Mouse (Mus musculus): ENCODE measurements around the gene Mars.

DNA sequence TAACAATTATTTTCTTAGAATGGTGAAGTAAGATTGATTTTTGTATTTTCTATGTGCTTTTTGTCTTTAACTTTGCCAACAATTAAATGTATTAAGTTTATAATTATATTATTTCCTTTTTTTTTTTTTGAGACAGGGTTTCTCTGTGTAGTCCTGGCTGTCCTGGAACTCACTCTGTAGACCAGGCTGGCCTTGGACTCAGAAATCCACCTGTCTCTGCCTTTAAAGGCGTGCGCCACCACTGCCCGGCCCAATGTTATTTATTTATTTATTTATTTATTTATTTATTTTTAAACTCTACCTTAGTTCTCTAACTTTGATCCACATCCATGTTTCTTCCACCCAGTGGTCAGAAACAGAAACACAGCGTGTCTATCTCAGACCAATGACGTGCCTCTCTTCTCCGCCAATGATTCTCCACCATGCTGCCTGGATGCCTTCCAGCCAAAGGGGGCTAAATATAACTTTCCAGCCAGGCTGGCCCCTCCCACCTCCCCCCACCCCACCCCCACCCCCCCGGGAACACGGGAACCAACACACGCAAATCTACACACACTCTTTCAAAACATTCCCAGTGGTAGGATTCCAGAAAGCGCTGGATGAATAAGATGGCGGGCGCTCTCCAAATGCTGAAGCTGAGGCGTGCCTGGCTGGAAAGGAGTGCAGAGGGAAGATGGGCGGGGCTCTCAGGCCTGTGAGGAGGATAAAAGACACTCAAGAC is 55.8 kb downstream of the Mars start:
- TF ChIP-seq CTCF (IDR thresholded peaks at IDR 0.05; ENCODE audit: borderline replicate concordance, control insufficient read depth, extremely low read depth, insufficient read depth, low read length, poor library complexity), result no peak
- no peak for TF ChIP-seq POLR2A (IDR thresholded peaks at IDR 0.05; ENCODE audit: control insufficient read depth, extremely low read depth, insufficient read depth, low read length, poor library complexity)

Data from thymus, adult 2 months (tissue).